Mouse (Mus musculus) large intestine, adult 2 months (tissue): ENCODE data around the gene Gm20741. TPM values are rescaled to one million over a fixed set of nuclear protein-coding genes. Genes with fewer than 3 reads are reported as not detected.

ENCODE experiments used
- DNase-seq: peaks from one replicate; pipeline ENCODE4 v3.0.0-alpha.2; 2012; ENCODE audit warnings: low read depth, low spot score
- WGBS: fragments of 180-500 bp; shearing (Covaris S2); methylation state at CpG from one replicate; pipeline ENCODE4 v1.1.7; 2018; 5-methylcytosine and 5-hydroxymethylcytosine counted together
- polyA plus RNA-seq: library from polyadenylated mRNA; depleted of rRNA; stranded (reverse); fragments of >200 nt; gene quantifications from 2 replicates; pipeline ENCODE4 v1.2.3, GENCODE M21; 2012; rRNA removed

The Gm20741 gene
- not detected in 2 replicates for polyA plus RNA-seq

DNA sequence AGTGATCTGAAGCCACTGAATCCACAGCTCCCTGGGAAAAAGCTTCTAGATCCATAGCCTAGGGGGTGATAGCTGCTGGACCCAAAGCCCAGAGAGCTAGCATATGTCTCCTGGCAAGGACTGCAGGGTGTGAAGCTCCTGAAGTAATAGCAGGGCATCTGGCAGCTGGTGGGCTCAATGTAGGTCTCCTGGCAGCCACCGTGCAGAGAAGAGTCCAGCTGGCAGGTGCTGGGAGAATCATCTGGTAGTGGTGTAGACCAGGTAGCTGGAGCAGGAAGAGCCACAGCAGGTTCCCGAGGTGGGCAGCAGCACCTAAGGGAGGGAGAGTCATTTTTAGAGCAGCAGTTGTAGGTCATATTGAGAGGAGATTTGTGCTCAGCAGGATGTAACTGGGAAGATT, at the start of gene Gm20741:
Gene Gm20741, minus strand, starts transcription at position 394 of the 400 bp plus-strand sequence.
- DNase-seq, result no peak
- 76% methylated on average over 2 of the region's 2 CpGs for WGBS

DNA sequence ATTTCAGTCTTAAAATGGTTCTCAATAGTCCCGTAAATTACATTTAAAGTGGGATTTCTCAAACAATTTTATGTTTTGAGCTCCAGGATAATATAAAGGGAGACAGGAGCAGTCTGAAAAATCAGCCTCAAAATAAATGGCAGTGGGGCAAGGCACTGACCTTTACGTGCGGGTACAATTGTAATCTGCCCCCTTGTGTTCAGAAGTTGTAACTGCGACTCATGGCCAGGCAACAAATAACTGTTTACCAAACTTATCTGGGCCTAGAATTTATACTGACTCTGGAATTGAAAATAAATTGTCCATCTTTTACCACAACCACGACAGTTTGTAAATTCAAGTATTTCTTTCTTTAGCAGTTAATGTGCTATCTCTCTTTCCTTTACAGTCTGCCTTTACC, 39.4 kb upstream of the Gm20741 start:
- no peak for DNase-seq
- WGBS, result 15% methylated on average over 5 of the region's 5 CpGs

DNA sequence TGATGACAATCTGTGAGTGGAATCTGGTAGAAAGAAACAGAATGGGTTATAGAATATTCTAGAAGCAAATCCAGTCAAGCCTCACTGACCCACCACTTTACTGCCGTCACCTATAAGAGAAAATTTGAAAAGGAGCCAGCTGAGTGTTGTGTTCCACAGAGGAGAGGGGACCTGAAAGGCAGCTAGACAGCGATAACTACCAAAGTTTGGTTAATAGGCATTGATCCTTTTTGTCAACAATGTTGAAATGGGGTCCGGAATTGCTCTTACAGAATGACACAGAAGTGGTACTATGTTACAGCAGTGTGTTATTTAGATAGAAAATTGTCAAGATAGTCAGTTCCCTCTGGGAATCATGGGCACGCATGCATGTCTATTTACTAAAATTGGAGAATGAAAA, 36.5 kb upstream of the Gm20741 start:
- no peak for DNase-seq
- WGBS, result 83% methylated on average over 4 of the region's 4 CpGs

DNA sequence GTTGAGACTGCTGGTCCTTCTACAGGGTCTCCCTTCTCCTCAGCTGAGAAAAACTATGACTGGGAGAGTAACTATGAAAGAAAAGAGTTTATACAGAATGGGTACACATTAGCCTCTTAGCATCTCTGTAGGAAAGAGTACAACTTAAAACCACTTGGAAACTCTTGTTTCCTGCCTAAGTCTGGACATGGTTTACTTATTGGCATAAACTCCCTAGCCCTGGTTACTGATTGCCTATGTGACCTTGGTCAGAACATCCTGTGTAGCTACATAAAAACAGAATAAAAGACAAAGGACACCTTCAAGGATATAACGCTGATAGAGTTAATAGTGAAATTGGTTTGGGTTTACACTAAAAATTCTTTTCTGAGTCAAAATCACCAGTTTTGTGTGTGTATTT, 35.3 kb upstream of the Gm20741 start:
- DNase-seq, result no peak
- WGBS, result 51% methylated on average over 1 of the region's 1 CpGs

DNA sequence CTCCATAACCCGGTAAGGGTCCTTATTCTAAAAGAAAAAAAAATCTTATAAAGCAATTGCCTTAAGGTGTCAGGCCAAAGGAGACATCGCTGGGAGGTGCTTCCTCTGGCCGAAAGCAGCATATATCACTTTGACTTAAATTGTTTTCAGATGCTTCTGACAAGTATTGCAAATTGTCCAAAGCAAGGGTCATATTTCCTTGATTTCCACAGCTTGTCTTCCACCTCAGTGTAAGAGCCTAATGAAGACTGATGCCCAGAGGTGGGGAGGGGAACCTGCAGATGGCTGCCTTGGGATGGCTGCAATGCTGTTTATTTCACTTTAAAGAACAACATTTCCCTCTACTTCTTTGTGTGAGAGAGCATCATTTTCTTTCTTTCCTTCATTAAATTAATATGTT, 15.0 kb upstream of the Gm20741 start:
- WGBS, result 80% methylated on average over 3 of the region's 3 CpGs
- no peak for DNase-seq

DNA sequence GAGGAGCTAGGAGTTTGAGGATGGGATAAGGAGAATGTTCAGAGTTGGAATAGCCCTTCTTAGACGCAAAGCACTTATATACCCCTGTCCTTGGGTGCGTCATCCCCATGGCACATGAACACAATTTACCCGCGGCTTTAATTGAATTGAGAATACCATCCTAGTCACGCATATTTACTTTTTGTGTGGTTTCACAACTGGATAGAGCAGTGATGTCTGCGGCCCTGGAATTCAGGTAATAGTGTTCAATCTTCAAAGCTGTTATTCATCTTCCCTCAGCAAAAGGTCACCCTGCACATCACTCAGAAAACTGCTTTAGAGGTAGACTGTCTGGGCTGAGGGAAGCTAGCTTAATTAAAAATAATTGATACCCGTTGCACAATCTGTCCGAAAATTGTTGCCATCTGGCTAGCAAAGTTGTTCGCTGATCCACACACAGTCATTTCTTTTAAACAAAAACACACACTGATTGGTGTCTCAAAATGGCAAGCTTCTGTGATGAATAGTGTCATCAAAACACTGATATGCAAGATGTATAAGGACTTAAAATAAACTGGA, 14.2 kb upstream of the Gm20741 start, which contains the start of gene Krtap14:
Gene Krtap14, minus strand, starts transcription at position 51 of the 558 bp plus-strand sequence.
- 89% methylated on average over 9 of the region's 9 CpGs for WGBS
- DNase-seq, result no peak

DNA sequence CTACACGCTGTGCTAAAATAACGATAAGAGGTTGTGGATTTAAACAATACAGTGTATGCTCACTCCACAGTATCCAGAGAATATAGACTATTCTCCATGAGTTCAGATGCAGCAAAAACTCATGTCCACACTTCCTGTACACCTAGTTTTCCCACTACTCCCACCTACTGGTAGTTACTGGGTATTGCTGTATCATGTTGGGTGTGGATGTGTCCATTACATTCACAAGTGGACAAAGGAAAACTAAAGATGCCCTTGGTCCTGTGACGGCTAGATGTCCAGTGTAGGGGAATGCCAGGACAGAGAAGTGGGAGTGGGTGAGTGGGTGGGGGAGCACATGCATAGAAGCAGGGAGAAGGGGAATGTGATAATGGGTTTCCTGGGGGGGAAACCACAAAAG, 11.7 kb upstream of the Gm20741 start:
- peak; percentile 43 for DNase-seq
- WGBS, result 73% methylated on average over 3 of the region's 3 CpGs

DNA sequence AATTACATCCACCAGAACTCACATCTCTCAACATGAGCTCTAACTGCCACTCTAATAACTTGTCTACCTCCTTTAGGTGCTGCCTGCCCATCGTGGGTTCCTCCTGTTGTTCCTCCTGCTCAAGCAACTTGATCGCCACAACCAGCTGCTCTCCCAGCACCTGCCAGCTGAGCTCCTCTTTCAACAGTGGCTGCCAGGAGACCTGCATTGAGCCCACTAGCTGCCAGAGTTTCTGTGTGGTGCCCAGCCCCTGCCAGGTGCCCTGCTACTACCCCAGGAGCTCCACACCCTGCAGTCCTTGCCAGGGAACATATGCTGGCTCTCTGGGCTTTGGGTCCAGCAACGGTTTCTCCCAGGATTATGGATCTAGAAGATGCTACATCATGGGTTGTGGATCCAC, 8.0 kb upstream of the Gm20741 start, which contains the start of gene Krtap15:
Gene Krtap15, plus strand, starts transcription at position 150 of the 400 bp plus-strand sequence.
- WGBS, result 68% methylated on average over 3 of the region's 3 CpGs
- no peak for DNase-seq

DNA sequence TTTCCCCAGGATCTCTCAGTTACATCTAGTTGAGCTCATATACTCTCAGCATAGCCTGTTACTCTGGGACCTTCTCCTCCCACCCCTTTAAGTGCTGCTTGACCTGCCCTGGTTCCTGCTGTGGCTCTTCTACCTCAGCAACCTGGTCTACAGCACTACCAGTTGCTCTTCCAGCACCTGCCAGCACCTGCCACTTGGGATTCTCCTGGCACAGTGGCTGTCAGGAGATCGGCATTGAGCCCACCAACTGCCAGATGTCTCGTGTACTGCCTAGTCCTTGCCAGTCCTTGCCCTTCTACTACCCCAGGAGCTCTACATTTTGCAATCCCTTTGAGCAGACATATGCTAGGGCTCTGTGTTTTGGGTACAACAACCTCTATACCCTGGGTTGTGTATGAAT, 25.2 kb downstream of the Gm20741 start:
- 67% methylated on average over 2 of the region's 2 CpGs for WGBS
- DNase-seq, result no peak

DNA sequence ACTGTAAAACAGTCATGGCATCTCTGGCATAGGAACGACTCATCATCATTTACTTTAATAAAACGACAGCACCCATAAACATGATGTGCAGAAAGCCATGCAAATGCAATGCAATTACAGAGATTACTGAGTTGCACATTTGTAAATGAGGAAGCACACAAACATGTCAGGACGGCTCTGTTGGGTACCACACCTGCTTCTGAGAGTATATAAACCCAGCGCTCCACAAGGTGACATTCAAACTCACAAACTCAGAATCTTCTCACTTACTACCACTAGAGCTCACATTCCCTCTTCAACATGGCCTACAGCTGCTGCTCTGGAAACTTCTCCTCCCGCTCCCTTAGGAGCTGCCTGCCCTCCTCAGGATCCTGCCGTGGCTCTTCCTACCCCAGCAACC, 34.4 kb downstream of the Gm20741 start, which contains the start of gene Gm5965:
Gene Gm5965, plus strand, starts transcription at position 301 of the 400 bp plus-strand sequence.
- WGBS, result 85% methylated on average over 6 of the region's 6 CpGs
- no peak for DNase-seq

DNA sequence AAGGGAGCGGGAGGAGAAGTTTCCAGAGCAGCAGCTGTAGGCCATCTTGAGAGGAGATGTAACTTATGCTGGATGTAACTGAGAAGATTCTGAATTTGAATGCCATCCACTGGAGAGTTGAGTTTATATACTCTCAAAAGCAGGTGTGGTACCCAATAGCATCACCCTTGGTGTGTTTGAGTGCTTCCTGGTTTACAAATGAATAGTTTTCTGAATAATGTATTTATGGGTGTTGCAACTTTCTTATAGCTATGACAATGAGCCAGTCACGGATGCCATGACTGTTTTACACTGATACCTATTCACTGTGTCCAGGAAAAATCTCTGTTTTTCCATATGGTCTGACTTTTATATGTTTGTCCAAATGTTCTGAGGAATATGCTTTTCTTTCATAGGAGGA, 37.9 kb downstream of the Gm20741 start, which contains the start of gene 2310057N15Rik:
Gene 2310057N15Rik, minus strand, starts transcription at position 101 of the 400 bp plus-strand sequence.
- no peak for DNase-seq
- 85% methylated on average over 2 of the region's 2 CpGs for WGBS

Other genes with a start within 250 kb of the Gm20741 start
- gene Cldn8, start 249.0 kb downstream of the Gm20741 start, polyA plus RNA-seq, result 0.91 and 2.0 TPM in 2 replicates
- not detected in 2 replicates for gene Krtap24-1, start 199.9 kb downstream of the Gm20741 start, polyA plus RNA-seq
- gene 2310079G19Rik, start 184.6 kb downstream of the Gm20741 start, polyA plus RNA-seq, result not detected in 2 replicates
- gene Krtap26-1, start 164.4 kb downstream of the Gm20741 start, polyA plus RNA-seq, result not detected in 2 replicates
- gene Krtap27-1, start 140.5 kb downstream of the Gm20741 start, polyA plus RNA-seq, result not detected in 2 replicates
- not detected in 2 replicates for gene 2310061N02Rik, start 104.3 kb downstream of the Gm20741 start, polyA plus RNA-seq
- not detected in 2 replicates for gene Krtap13-1, start 83.4 kb downstream of the Gm20741 start, polyA plus RNA-seq
- gene Krtap13, start 60.6 kb downstream of the Gm20741 start, polyA plus RNA-seq, result not detected in 2 replicates
- not detected in 2 replicates for gene 2310034C09Rik, start 53.4 kb downstream of the Gm20741 start, polyA plus RNA-seq
- not detected in 2 replicates for gene 2310057N15Rik, start 38.0 kb downstream of the Gm20741 start, polyA plus RNA-seq
- not detected in 2 replicates for gene Gm5965, start 34.3 kb downstream of the Gm20741 start, polyA plus RNA-seq
- gene Krtap15, start 8.0 kb upstream of the Gm20741 start, polyA plus RNA-seq, result not detected in 2 replicates
- not detected in 2 replicates for gene Krtap14, start 13.9 kb upstream of the Gm20741 start, polyA plus RNA-seq
- not detected in 2 replicates for gene Krtap19-1, start 57.2 kb upstream of the Gm20741 start, polyA plus RNA-seq
- not detected in 2 replicates for gene Krtap19-2, start 62.0 kb upstream of the Gm20741 start, polyA plus RNA-seq
- gene Krtap19-3, start 65.8 kb upstream of the Gm20741 start, polyA plus RNA-seq, result not detected in 2 replicates
- gene Krtap19-4, start 72.9 kb upstream of the Gm20741 start, polyA plus RNA-seq, result not detected in 2 replicates
- not detected in 2 replicates for gene Krtap19-5, start 84.2 kb upstream of the Gm20741 start, polyA plus RNA-seq
- gene Krtap19-9b, start 120.0 kb upstream of the Gm20741 start, polyA plus RNA-seq, result not detected in 2 replicates
- not detected in 2 replicates for gene Krtap16-3, start 150.7 kb upstream of the Gm20741 start, polyA plus RNA-seq
- not detected in 2 replicates for gene Krtap22-2, start 198.5 kb upstream of the Gm20741 start, polyA plus RNA-seq
- gene Gm10229, start 203.1 kb upstream of the Gm20741 start, polyA plus RNA-seq, result not detected in 2 replicates
- gene Krtap6-1, start 219.5 kb upstream of the Gm20741 start, polyA plus RNA-seq, result not detected in 2 replicates
- not detected in 2 replicates for gene Gm10228, start 229.3 kb upstream of the Gm20741 start, polyA plus RNA-seq
- gene Krtap6-5, start 235.7 kb upstream of the Gm20741 start, polyA plus RNA-seq, result not detected in 2 replicates